Mouse (Mus musculus) retina, postnatal 1 day (tissue): ENCODE results near the gene Akap8l.

Experiments used
- DNase-seq: peaks from one replicate; pipeline ENCODE4 v3.0.0-alpha.2; 2012

Gene Akap8l

DNA sequence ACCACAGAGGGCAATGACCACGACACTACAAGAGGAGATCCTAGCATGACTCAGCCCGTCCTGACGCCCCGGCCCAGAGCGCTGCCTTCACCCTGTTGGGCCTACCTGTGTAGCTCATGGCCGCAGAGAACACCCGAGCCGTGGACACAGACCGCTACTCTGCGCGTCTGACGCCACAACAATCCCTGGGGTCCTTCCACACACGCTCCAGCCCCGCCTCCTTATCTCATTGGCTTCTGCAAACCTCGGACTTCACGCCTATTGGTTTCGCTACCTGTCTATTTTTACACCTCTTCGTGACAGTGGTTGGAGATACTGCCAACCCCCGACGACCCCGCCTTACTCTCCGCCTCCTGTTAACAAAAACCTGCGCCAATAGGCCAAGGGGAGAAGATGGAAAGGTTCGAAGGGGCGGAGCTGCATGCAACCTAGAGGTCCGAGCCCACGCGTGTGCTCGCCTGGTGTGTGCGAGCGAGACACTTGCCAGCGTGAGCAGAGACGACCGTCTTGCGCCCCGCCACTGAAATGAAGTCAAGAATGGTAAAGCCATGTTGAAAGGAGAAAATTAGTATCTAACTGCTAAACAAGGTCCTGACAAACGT lies at the start of gene Akap8l:
Gene Akap8l, minus strand, starts transcription at position 226 of the 602 bp plus-strand sequence.
- DNase-seq, result peak; percentile 100

DNA sequence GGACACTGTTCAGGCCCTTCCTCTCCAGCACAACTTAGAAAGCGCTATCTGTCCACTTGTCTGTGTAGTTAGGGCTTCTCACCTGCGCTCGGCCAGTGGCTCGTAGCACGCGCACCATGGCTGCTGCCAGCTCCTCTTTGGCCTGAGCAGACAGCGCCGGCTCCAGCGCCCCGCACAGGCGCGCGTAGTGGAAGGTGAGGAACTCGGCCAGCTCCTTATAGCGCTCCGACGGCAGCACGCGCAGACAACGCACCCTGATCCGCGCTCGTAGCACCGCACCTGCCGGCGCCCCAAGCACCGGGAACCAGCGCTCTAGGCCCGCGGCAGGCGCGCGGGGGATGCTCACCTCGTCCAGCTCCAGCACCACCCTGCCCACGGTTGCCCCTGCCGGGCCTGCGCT lies 45.9 kb upstream of the Akap8l start:
- no peak for DNase-seq

DNA sequence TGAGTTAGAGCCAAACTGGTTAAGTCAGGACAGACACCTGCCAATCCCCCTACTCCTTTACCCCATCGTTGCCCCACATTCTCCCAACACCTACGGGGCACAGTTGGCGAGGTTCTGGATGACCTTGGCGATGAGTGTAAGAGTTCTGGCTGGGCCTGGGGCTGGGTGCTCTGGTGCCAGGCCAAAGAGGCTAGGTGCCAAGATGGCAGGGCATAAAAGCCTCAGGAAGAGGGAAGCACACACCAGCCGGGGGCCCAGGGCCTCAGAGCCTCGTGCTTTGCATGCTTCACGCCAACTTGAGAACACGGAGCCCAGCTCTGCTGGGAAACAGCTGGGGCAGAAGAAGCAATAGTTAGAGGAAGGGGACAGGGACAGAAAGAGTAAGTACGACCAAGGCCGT lies 43.5 kb upstream of the Akap8l start:
- DNase-seq, result no peak

DNA sequence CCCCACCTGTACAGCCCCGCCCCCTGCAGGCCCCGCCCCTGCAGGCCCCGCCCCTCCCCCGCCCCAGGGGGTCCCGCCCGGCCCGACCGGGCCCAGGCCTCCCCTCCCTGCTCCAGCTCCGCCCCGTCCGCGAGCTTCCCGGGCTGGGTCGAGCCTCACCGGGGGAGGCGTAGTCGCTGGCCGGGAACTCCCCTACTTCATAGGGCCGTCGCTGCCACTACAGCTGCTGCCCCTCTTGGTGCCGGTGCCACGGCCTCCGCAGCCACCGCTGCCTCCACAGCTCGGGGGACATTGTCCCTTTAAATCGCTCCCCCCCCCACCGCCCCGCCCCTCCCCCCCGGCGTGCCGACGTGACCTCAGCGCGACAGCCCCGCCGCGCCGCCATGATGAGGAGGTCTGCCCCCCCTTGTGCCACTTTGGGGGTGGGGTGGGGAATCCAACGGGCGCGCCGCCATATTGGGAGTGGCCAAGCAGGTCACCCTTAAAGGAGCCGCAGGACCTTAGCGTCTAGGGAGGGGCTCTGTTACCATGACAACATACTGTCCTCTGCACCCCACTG lies 38.8 kb upstream of the Akap8l start, which contains the start of gene Wiz:
Gene Wiz, minus strand, starts transcription at position 339 of the 559 bp plus-strand sequence.
- DNase-seq, result peak; percentile 96

DNA sequence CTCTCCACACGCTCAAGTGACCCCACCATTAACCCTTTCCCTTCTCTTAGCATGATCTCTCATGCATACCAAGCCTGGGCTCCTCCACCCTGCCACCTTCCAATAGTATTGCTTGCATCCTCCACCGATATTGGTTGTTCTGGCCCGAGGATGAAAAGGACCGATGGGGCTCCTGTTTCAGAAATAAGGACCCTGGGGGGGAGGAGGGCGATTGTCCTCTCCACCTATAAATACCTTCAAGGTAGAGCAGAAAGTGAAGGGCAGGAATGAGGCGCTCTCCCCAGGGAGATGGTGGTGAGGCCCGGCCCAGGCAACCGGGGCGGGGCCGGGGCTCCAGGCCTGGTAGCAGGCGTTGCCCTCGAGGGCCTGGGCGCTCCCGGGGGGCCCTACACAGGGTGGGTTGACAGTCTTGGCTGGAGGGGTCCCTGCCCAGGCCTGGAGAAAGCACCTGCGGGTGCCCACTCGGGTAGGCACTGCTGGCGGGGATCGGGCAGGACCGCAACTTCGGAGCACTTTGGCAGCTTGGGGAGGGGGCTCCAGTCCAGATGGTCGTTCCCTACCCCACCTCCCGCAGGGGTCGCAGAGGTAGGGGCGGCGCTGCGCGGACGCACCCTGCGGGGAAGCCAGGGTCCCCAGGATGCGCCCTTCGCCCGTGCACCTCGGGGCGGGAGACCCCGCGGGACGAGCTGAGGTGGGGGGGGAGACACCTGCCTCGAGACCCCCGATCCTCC lies 38.1 kb upstream of the Akap8l start:
- peak; percentile 33 for DNase-seq

DNA sequence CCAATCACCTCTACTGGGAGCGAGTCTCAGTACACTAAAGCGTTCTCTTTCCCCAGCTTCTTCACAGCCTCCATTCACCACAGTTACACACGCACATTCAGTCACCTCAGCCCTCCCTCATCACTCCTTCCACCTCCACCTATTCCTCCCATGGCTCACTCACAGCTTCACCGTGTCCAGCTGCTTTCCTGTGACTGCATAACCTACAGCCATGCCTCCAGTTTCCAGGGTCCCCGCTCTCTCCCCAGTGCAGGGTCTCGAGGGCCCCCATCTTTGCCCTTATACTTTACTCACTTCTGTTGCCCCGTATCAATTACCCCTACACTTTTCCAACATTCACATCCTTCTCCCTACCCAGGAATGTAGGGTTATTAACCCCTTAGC lies 37.6 kb upstream of the Akap8l start:
- DNase-seq, result no peak

DNA sequence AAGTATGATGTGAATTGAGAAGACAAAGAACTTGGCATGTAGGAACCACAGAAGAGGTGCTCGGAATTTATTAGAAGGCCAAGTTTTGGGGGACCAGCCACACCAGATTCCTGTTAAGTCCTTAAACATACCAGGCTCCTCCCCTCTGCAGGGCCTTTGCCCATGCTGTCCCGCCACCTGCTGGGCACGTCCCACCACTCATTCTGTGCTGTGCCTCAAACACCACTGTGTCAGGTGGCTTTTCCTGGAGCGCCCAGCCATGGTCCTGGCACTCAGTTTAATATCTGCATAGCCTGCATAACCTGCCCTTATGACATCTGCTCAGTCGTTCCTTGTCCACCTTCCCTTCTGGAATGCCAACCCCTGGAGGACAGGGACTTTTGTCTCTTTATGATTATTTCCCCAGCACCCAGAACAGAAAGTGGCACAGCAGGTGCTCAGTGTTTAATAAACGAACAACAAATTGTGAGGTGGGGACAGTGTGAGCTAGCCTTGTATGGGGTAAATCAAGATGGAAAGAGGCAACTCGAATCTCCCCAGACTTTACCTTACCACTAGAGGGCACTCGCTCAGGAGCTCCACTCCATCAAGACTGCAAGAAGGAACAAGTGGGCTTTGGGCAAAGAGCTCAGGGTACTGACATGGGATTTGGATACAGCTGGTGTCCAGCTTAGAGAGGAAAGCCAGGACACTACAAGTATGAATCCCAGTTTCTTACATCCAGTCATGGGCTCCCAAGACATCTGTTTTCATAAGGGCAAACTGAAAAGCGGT lies 36.4 kb upstream of the Akap8l start:
- DNase-seq, result peak; percentile 54

DNA sequence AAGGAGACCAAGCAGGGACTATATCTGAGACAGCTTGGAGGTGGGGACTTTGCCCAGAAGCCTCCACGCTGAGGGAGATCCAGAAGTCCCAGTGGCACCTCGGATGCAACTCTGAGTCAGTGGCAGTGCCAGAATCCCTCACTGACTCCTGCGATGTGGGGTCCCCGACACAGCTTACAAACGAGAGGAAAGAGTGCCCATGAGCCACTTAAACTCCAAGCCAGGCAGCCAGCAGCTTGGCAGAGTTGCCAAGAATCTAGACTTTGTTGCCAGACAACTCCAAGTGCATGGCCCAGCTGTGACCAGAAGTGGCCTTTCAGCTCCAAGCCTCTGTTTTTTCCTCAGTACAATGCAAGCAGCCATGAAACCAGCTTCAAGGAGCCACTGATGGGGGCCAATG lies 33.3 kb upstream of the Akap8l start:
- no peak for DNase-seq

DNA sequence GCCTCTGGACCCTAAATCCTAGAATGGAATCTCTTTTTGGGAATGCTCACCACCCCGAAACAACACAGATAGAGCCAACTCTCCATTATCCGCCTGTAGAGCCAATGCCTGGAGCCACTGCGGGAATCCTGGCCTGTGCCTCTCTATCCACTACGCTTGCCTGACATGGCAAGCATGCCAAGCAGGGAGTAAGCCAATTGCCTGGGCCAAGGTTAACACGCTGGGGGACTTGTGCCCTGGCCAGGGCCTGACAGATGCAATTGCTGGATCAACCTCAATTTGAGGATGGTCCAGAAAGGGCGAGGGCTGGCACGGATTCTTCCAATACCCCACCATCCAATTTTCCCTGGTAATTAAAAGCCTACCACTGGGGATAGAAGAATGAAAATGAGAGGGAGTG lies 32.2 kb upstream of the Akap8l start:
- no peak for DNase-seq

DNA sequence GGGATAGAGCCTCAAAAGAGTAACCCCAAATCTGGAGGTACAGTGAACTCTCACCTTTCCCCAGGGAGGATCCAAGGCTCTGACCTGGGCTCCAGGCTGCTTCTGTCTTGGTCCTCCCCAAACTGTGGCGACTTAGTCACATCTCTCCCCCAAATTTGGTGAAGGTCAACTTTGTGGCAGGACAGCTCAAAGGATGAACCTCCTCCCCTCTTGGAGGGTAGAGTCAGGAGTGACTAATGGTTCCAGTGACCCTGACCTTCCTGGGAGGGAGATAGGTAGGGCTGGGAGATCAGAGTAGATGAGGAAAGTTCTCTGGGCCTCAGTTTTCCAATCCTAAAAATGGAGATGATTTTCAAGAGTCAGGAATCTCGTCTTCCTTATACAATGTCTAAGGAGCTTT lies 28.4 kb upstream of the Akap8l start:
- DNase-seq, result no peak

DNA sequence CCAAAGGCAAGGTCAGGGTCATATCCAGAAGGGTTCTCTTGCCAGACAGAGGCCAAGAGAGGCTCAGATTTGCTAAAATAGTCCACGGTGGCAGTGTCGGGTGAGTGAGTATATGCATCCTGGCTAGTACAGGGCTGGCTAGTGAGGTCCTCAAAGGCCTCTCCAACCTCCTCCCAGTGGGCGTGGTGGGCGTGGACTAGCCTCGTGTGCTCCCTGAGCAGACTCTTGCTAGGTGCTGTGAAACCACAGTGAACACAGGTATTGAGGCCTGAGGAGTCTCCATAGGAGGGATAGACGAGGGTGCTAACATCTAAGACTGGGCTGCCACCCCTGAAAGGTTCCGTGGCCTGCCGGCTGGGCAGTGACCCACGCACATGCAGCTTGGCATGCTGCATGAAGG lies 26.7 kb upstream of the Akap8l start:
- no peak for DNase-seq

DNA sequence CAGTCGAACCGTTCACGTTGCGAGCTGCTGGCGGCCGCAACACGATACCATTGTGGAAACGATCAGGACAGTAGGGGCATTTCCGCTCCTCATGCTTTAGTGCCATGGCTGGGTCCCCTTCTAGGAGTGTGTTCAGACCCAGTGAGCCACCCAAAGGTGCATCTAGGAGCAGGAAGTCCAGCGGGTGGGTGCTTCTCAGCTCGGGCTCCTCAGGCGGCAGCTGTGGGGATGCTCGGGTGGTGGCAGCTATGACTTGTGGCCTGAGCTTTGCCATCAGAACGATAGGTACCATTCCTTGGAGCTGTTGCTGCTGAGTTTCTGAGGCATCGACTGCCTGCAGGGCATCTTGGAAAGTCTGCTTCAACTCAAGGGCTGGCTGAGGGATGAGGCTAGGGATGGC lies 26.1 kb upstream of the Akap8l start:
- DNase-seq, result no peak

DNA sequence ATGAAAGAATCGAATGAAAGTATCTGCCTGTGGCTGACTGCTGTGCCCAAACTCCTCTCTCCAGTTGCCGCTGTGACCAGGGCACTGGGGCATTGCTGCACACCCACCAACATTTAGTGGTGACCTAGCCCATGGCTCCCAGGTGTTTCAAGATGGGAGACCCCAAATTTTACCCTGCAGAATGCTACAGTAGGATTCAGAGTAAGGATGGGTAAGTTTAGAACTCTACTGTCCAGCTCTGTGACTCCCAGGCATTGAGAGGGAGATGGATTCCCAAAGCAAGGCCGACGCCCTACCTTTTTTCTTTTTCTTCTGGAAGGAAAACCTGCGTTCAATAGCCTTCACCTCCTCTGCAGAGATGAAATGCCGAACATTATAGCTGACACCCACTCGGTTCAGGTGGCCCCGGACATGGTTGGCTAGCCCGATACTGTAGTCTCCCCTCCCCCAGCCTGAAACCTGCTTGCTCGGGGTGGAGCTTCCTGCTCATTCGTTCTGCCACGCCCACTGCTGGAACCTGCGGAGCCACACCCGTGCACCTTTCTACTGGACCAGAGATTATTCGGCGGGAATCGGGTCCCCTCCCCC lies 18.7 kb upstream of the Akap8l start:
- DNase-seq, result no peak

DNA sequence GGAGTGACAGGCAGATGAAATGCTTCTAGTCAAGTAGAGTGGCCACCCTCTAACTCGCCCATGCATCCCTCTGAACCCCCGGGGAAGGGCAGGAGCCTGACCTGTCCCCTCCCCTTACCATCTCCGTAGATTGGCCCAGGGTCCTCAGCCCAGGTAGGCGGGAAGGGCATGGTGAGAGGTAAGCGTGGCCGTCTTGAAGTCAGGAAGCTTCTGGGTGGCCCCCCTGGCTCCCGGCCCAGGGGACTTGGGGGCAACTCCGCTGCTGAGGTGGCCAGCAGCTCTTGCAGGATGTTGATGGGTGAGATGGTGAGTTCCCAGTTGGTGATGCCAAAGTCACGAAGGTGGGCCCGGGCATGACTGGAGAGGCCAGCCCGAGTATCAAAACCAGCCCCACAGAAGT lies 17.3 kb upstream of the Akap8l start:
- no peak for DNase-seq

DNA sequence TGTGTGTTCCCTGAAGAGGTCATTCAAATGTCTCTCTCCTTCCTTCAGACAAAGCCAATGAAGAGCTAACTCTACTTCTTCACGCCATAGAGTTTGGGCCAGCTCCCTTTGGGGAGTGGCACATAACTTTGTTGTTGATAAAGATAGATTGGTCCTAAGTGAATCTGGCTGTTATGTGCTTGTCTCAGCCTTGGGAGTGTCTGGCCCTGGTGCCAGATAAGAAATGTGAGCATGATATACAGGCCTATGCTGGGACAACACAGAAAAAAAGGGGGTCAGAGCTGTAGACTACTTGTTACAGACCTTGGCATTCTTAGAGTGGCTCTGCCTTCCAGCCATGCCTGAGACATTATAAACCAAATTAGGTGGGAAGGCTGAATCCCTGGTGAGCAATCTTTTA lies 14.9 kb upstream of the Akap8l start:
- no peak for DNase-seq

DNA sequence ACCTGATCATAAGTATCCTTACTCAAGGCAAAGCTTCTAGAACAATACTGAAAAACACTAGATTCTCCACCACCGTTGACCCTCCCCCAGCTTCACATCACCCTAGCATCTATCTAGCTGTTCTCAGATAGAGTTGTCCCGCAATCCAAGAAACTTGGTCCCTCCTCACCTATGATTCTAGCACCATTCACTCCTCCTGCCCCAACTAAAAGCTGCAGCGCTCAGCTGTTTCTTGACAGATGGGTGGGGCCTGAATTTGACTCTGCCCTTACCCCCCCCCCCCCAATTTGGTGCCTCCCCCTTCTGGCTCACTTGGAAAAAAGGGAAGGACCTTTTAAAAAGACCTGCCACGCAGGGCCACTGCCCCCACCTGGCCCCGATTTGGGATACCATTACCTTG lies 14.4 kb upstream of the Akap8l start:
- DNase-seq, result no peak

DNA sequence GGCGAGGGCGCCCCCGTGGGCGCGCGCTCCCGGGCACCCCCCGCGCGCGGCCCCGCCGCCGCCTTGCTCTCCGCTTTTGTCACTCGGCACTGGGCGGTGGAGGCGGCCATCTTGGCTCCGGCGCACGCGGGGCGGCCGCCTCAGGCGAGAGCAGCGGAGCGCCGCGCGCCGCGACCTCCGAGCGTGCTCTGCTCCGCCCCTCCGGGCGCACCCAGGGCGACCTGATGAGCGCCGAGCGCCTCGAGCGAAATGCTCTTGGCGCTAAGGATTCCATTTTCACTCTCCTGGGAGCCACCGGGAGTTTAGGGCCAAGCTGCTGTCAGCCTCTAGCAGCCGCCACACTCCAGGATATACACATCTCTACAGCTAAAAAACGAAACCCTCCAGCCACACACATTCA lies 13.9 kb upstream of the Akap8l start:
- peak; percentile 94 for DNase-seq

DNA sequence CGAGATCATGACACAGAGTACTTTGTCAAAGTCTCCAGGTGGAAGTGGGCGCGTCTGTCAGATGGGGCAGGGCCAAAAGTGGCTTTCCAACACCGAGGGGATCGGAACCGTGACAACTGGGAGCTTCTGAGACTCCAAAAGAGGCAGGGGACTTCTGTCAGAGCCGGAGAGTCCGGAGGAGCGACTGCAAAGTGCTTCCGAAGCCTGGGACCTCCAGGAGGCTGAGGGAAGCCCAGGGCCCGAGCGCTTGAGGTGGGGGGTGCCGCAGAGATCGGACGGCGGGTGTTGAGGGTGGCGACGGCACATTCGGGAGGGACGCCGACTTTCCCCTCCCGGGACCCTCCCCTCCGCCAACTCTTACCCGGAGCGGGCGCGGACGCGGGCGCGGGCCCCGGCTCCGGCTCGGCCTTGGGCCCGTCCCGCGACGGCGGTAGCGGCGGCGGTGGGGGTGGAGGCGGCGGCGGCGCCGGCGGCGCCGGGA lies 13.5 kb upstream of the Akap8l start:
- DNase-seq, result no peak

DNA sequence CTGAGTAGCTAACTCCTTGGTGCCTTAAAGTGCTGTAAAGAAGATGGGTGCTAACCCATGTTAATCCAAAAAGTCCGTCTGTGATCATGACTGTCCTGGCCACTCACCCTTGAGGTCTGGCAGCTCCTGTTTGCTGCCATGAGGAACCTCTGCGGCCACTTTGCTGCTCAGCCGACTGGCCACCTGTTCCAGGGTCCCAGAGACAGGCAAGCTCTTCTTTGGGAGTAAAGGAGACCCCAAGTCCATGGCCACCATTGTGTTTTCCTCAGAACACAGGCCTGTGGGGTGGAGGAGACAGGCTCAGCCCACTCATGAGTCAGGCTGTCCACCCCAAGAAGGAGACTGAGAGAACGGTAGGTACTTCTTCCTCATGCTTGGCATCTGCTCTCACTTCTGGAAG lies 12.3 kb upstream of the Akap8l start:
- no peak for DNase-seq

DNA sequence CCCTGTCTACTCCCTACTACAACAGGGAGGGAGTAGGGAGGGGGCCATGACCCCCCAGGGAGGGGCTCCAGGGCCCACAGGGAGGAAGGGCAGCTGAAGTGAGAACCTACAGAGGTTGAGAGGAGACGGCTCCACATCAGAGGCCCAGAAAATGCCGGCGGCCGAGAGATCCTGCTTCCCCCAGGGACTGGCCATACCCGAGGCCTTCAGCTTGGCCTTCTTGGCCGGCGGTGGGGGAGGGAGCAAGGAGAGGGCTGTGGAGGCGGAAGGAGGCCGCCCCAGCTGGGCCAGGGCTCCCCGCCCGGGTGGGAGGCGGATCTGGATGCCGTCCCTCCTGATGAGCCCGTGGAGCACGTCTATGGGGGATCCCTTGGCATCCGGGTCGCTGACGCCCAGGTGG lies 9.5 kb upstream of the Akap8l start:
- DNase-seq, result no peak

DNA sequence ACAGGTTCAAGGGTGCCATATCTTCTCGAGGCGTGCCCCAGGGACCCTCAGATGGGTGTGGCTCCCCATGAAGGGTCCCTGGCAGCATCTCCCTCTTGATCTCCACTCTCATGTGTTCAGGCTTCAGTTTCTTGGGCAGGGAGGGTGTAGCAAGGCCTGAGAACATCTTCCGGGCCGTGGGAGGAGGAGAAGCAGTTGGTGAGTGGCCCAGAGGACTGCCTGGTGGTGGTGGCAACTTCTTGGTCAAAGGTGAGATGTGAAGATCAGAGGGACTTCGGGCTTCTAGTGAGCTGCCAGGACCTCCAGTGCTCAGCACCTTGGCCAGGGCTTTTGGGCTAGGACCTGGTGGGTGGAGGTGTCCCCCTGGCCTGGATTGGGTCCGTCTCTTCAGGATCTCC lies 8.5 kb upstream of the Akap8l start:
- no peak for DNase-seq

DNA sequence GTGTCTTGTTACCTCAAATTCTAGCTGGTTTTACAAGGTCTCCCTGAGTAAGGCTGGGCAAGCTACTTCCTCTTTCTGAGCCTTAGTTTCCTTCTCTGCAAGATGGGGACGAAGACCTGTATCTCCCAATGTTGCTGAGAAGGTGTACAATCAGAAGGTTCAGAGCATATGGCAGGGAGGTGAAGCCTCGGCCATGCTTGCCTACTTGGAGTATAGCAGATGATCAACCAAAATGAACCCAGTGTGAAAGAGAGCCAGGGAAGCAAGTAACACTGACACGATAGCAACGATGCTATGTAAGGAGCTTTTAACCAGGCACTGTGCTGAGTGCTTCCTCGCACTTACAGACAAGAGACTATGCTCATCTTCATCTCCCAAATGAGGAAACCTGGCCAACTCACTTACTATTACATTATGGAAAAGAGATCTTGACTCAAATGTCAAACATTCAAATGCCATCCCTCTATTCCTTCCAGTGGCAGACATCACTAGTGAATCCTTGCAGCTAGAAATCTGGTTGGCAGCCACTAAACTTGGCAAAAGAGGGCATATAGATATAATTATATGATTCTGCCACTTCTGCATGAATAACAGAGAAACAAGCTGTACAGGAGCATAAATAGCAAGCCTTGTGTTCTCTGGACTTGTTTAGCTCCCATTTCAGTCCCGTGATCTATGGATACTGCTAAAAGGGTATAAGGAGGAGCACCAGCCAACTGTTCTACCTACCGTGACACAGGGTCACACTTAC lies 8.0 kb upstream of the Akap8l start:
- DNase-seq, result no peak
